Mouse (Mus musculus) monocyte, adult 59 days (primary cell): ENCODE measurements around the gene Gjd2. TPM values are rescaled to one million over a fixed set of nuclear protein-coding genes. Genes with fewer than 3 reads are reported as not detected.

Source experiments
- total RNA-seq, 2 experiments: library from RNA; stranded (reverse); gene quantifications; one replicate each; pipeline ENCODE4 v1.2.4; 2023

Gene Gjd2
- total RNA-seq, result not detected

DNA sequence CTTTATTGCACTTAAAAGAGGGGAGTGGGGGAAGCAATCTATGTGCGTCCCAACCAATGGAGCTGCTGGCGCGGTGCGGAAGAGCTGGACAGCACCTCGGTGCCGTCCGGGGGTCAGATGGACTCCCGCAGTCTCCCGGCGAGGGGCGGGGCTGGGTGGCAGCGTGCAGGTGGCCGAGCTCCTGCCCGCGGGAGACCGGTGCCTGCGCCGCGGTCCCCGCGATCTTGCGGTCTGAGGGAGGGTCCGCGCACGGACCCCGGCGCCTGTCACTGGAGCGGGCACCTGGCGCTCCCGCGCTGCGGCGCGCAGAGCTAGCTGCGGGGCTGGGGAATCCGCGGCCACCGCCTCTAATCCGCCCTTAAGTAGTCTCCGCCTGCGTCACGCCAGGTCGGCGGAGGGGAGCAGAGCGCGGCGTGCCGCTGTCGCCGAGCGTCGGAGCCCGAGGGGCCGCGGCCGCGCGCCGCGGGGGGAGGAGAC is at the start of gene Gjd2:
Gjd2 (minus strand) TSS at position 325 of the 477 bp plus-strand sequence.

GRCm38 (mm10) chr2:114052696-114053598 is 39.5 kb upstream of the Gjd2 start, which contains the start of gene Actc1:
TSS of gene Actc1 (minus strand) at chr2:114053548.

Other genes starting within 250 kb of the Gjd2 start
- gene Scg5, start 184.5 kb downstream of the Gjd2 start, total RNA-seq, result 1 to 10 TPM; 1.0 to 1.3 TPM
- 10 to 100 TPM; 30.0 to 35.6 TPM for gene Arhgap11a, start 165.0 kb downstream of the Gjd2 start, total RNA-seq
- gene Actc1, start 39.9 kb upstream of the Gjd2 start, total RNA-seq, result under 1 TPM in 1 of 2 experiments, not detected in 1; 0.34 TPM
- gene Aqr, start 173.4 kb upstream of the Gjd2 start, total RNA-seq, result 10 to 100 TPM; 53.9 to 56.9 TPM
- gene Zfp770, start 187.8 kb upstream of the Gjd2 start, total RNA-seq, result 10 to 100 TPM; 11.0 to 12.6 TPM